Comparison of ENCODE assay signal across 25 mouse cellular contexts in genomic region chr11:76797236-76797635, GRCm38 (mm10). TPM values are rescaled to one million over a fixed set of nuclear protein-coding genes. Genes with fewer than 3 reads are reported as not detected.
DNase-seq lines count a peak whose midpoint lies in the region; ATAC-seq and TF ChIP-seq lines count a peak whose summit lies in the region.
"Had no signal": no experiment of that assay in that cellular context is flagged by ENCODE, and none has a peak within 500 bp of the region (broad histone marks: within the 10 kb centered on the region; RNA-seq: fewer than 3 reads in every experiment).

No protein-coding gene starts in this region.

- peak; percentile 43 for ATAC-seq in kidney, postnatal 0 days (replicated peaks; ENCODE audit: low FRiP score, low read depth)
- ATAC-seq: forebrain, embryonic 14.5 days; forebrain, postnatal 0 days had no signal

- 53% methylated on average over 6 of the region's 6 CpGs for WGBS in kidney, postnatal 0 days

- intact Hi-C loops in heart, postnatal 25 days (cut with DNase I), result no loop called here

- no peak overlapping the region for H3K4me2 ChIP-seq in kidney, postnatal 0 days (ENCODE audit: low read length)
- H3K4me2 ChIP-seq: embryonic facial prominence, embryonic 12.5 days; embryonic facial prominence, embryonic 15.5 days; heart, embryonic 12.5 days; heart, embryonic 15.5 days; hindbrain, embryonic 14.5 days had no signal

- peak; percentile 23 for DNase-seq in heart, adult 11 months
- DNase-seq in heart, postnatal 25 days (ENCODE audit: low spot score), result no peak
- peak; percentile 28 for DNase-seq in kidney, adult 9 months
- DNase-seq in kidney, adult 18-20 months, result no peak
- DNase-seq in kidney, postnatal 0 days (ENCODE audit: low spot score), result peak; percentile 64
- no peak for DNase-seq in kidney, postnatal 10 days
- no peak for DNase-seq in spleen, postnatal 10 days (ENCODE audit: low spot score in 2 of 2)
- DNase-seq: adrenal gland, adult 2 months; adrenal gland, postnatal 14 days; cerebellum, adult 11 months; cerebellum, adult 2 months; cerebellum, adult 9-11 months; cerebellum, postnatal 25 days; forebrain, postnatal 0 days; gastrocnemius, adult 2 months; gastrocnemius, postnatal 14 days; heart, adult 18-20 months; heart, postnatal 10 days; heart, postnatal 4 days had no signal

- no peak overlapping the region for H3K4me3 ChIP-seq in kidney, postnatal 0 days (replicated peaks; ENCODE audit: low read depth, low read length)
- H3K4me3 ChIP-seq: embryonic facial prominence, embryonic 12.5 days; embryonic facial prominence, embryonic 15.5 days; gastrocnemius, adult 2 months; heart, embryonic 12.5 days; heart, embryonic 15.5 days had no signal

- H3K27ac ChIP-seq in kidney, postnatal 0 days, result no peak overlapping the region
- H3K27ac ChIP-seq: embryonic facial prominence, embryonic 12.5 days; embryonic facial prominence, embryonic 15.5 days; gastrocnemius, adult 2 months; heart, embryonic 15.5 days; hindbrain, embryonic 14.5 days had no signal

- H3K27me3 ChIP-seq in kidney, postnatal 0 days (ENCODE audit: insufficient read depth, low read length), result no peaks in the 10 kb centered on the region
- H3K27me3 ChIP-seq: embryonic facial prominence, embryonic 12.5 days; embryonic facial prominence, embryonic 15.5 days; heart, embryonic 12.5 days; heart, embryonic 15.5 days had no signal

- no peaks in the 10 kb centered on the region for H3K4me1 ChIP-seq in kidney, postnatal 0 days (replicated peaks; ENCODE audit: insufficient read depth, low read length)
- H3K4me1 ChIP-seq: embryonic facial prominence, embryonic 12.5 days; embryonic facial prominence, embryonic 15.5 days; heart, embryonic 12.5 days; heart, embryonic 15.5 days had no signal

- no peak for TF ChIP-seq CTCF in kidney, postnatal 0 days (IDR thresholded peaks at IDR 0.05; ENCODE audit: low read depth)

- no peaks in the 10 kb centered on the region for H3K9me3 ChIP-seq in kidney, postnatal 0 days (replicated peaks; ENCODE audit: low read length)
- H3K9me3 ChIP-seq: embryonic facial prominence, embryonic 12.5 days; embryonic facial prominence, embryonic 15.5 days; heart, embryonic 12.5 days; heart, embryonic 15.5 days had no signal

- peaks cover 45% of the 10 kb centered on the region; the same call in 1 of the 2 replicates for H3K36me3 ChIP-seq in kidney, postnatal 0 days (ENCODE audit: insufficient read depth, low read length)

- H3K9ac ChIP-seq in kidney, postnatal 0 days (ENCODE audit: low read depth, low read length), result no peak overlapping the region
- H3K9ac ChIP-seq: embryonic facial prominence, embryonic 12.5 days; embryonic facial prominence, embryonic 15.5 days; forebrain, postnatal 0 days; heart, embryonic 12.5 days; heart, embryonic 15.5 days; hindbrain, embryonic 14.5 days had no signal

RNA-seq across cellular contexts. Expression of gene Gosr1, which starts 33.9 kb away (rescaled TPM):
- 10 to 100 TPM; 25.2 to 26.7 TPM for total RNA-seq in heart, postnatal 25 days (2021)
- polyA plus RNA-seq in kidney, postnatal 0 days (2015; fragmentation: Nextera tagmentation; extraction: Ambion mirVana), result 23.9 and 25.4 TPM in 2 replicates

RNA-seq across cellular contexts. Expression of gene Cpd, which starts 49.6 kb away (rescaled TPM):
- 10 to 100 TPM; 36.7 to 43.9 TPM for total RNA-seq in heart, postnatal 25 days (2021)
- 17.8 and 20.4 TPM in 2 replicates for polyA plus RNA-seq in kidney, postnatal 0 days (2015; fragmentation: Nextera tagmentation; extraction: Ambion mirVana)

Comparison
In these comparisons a context has a peak if more than half of its experiments do, and no peak if none do; other contexts are left out.
1. DNase-seq: peak in heart, adult 11 months (single experiment), kidney, adult 9 months (single experiment) and kidney, postnatal 0 days (single experiment); none in heart, postnatal 25 days (single experiment), kidney, adult 18-20 months (single experiment), kidney, postnatal 10 days (single experiment) and spleen, postnatal 10 days (0 of 2).